Mouse (Mus musculus) liver, embryonic 15.5 days (tissue): ENCODE data around the gene Prkaca. TPM values are rescaled to one million over a fixed set of nuclear protein-coding genes. Genes with fewer than 3 reads are reported as not detected.

Experiments
- ATAC-seq: fragments of 200-750 bp; cut with Nextera tagmentation; 2 replicates; pipeline ENCODE4 v1.8.0; 2017; ENCODE audit warnings: moderate number of reproducible peaks, mild to moderate bottlenecking, moderate library complexity; ENCODE audit not compliant: insufficient read depth
- H3K27ac ChIP-seq: fragments of 300-500 bp; sonication (generic); replicated peaks from 2 replicates; pipeline ENCODE4 v1.5.1; 2015; ENCODE audit warnings: mild to moderate bottlenecking, inconsistent platforms
- H3K27me3 ChIP-seq: fragments of 300-500 bp; sonication (generic); 2 replicates; pipeline ENCODE4 v1.6.1; 2015; ENCODE audit warnings: mild to moderate bottlenecking, inconsistent platforms
- H3K36me3 ChIP-seq: fragments of 300-500 bp; sonication (generic); replicated peaks from 2 replicates; pipeline ENCODE4 v1.6.1; 2015; ENCODE audit warnings: moderate library complexity, mild to moderate bottlenecking, inconsistent platforms
- H3K4me1 ChIP-seq: fragments of 300-500 bp; sonication (generic); replicated peaks from 2 replicates; pipeline ENCODE4 v1.6.1; 2015; ENCODE audit warnings: inconsistent platforms
- H3K4me2 ChIP-seq: fragments of 300-500 bp; sonication (generic); 2 replicates; pipeline ENCODE4 v1.6.1; 2015; ENCODE audit warnings: moderate library complexity, mild to moderate bottlenecking, inconsistent platforms
- H3K4me3 ChIP-seq: fragments of 300-500 bp; sonication (generic); replicated peaks from 2 replicates; pipeline ENCODE4 v1.5.1; 2015; ENCODE audit warnings: mild to moderate bottlenecking, inconsistent platforms
- H3K9ac ChIP-seq: fragments of 300-500 bp; sonication (generic); 2 replicates; pipeline ENCODE4 v1.6.1; 2015; ENCODE audit warnings: moderate library complexity, mild to moderate bottlenecking, inconsistent platforms
- H3K9me3 ChIP-seq: fragments of 300-500 bp; sonication (generic); replicated peaks from 2 replicates; pipeline ENCODE4 v1.6.1; 2016; ENCODE audit warnings: inconsistent platforms
- WGBS: fragments of 180-500 bp; shearing (Covaris S2); methylation state at CpG from one replicate; pipeline ENCODE4 v1.1.7; 2015; ENCODE audit warnings: mixed read lengths; ENCODE audit not compliant: insufficient replicate concordance; 5-methylcytosine and 5-hydroxymethylcytosine counted together
- polyA plus RNA-seq: library from polyadenylated mRNA; unstranded; fragments of >200 nt; fragmentation: Nextera tagmentation; extraction: Ambion mirVana; gene quantifications from 2 replicates; pipeline ENCODE4 v1.2.1, GENCODE M21; 2015

The Prkaca gene
- polyA plus RNA-seq, 1 experiment from 2014 or later: 51.5 TPM

GRCm38 (mm10) chr8:84021096-84021495 is 48.3 kb downstream of the Prkaca start, which contains the start of gene Palm3:
TSS of gene Palm3 (plus strand) at chr8:84021471.
- Histone ChIP-seq H3K36me3 (no peaks in the 10 kb centered on the region), H3K27me3 (peaks cover 73% of the 10 kb centered on the region), H3K4me2 (no peak within 1 kb of the TSS), H3K9ac (no peak within 1 kb of the TSS), H3K27ac (no peak within 1 kb of the TSS), H3K4me1 (peaks cover 5% of the 10 kb centered on the region), H3K4me3 (no peak within 1 kb of the TSS), H3K9me3 (no peaks in the 10 kb centered on the region)
- 16% methylated on average over 18 of the region's 18 CpGs for WGBS
- no peak for ATAC-seq

DNA sequence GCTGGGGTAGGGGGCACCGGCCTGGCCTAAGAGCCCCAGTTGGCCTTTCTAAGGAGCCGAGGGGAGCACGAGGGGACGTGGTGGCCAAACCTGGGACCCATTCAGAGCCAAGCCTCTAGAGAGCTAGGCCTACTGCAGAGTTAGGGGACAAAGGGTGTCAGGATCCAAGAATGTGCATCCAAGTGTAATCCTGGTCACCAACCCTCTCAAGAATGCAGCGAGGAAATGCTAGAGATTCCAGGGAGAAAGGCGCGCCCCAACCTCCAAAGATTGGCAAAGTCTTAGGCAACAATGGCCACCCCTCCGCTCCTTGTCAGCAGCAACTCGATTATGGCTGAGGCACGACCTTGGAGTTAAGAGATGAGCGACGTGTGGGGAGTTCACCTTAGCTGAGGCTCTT is 48.8 kb downstream of the Prkaca start:
- peaks cover 78% of the 10 kb centered on the region for H3K27me3 ChIP-seq
- no peak overlapping the region for H3K27ac ChIP-seq
- no peak overlapping the region for H3K4me3 ChIP-seq
- no peak for ATAC-seq
- H3K9ac ChIP-seq: no peak overlapping the region
- H3K4me2 ChIP-seq: no peak overlapping the region
- peaks cover 9% of the 10 kb centered on the region for H3K4me1 ChIP-seq
- H3K36me3 ChIP-seq: no peaks in the 10 kb centered on the region
- no peaks in the 10 kb centered on the region for H3K9me3 ChIP-seq
- 37% methylated on average over 12 of the region's 12 CpGs for WGBS

DNA sequence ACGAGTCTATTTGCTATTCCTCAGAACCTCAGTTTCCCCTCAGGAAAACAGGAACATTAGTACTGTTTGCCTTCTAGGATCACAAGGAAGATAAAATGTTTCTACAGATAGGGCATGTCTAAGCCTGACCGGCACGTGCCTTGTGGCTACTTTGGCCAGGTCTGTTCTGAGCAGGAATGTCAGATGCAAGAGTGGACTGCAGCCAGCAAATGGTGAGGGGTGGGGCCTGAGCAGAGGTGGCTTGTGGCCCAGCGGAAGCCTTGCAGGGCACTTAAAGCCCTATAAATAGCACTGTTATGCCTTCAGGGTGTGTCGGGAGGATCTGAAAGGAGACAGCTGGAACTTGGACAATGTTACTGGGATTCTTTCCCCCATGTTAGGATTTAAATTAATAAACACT is 50.3 kb downstream of the Prkaca start:
- Histone ChIP-seq H3K9ac (no peak overlapping the region), H3K9me3 (no peaks in the 10 kb centered on the region), H3K27me3 (peaks cover 88% of the 10 kb centered on the region), H3K27ac (no peak overlapping the region), H3K36me3 (no peaks in the 10 kb centered on the region), H3K4me3 (no peak overlapping the region), H3K4me1 (peaks cover 9% of the 10 kb centered on the region), H3K4me2 (no peak overlapping the region)
- WGBS: 17% methylated on average over 5 of the region's 5 CpGs
- no peak for ATAC-seq

DNA sequence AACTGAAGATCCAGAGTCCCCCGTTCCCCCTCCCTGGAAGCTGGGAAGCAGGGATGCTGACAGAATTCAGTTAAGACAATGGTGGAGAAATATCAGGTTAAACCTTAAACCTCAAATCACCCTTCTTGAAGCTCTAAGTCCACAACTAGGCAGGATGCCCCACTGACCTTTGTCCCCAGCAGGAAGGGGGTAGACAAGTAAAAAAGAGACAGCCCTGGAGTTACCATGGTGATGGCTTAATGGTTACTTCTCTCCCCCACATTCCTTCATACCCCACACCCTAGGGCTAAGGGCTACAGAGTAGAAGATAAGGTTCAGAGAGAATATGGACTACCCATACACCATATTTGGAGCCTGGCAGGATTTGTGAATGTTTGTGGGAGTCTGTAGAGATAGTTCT is 50.8 kb downstream of the Prkaca start:
- no peak overlapping the region for H3K9ac ChIP-seq
- no peaks in the 10 kb centered on the region for H3K9me3 ChIP-seq
- 44% methylated on average over 1 of the region's 1 CpGs for WGBS
- H3K36me3 ChIP-seq: no peaks in the 10 kb centered on the region
- no peak overlapping the region for H3K4me3 ChIP-seq
- H3K4me2 ChIP-seq: no peak overlapping the region
- H3K4me1 ChIP-seq: peaks cover 9% of the 10 kb centered on the region
- H3K27ac ChIP-seq: no peak overlapping the region
- H3K27me3 ChIP-seq: peaks cover 90% of the 10 kb centered on the region
- no peak for ATAC-seq

DNA sequence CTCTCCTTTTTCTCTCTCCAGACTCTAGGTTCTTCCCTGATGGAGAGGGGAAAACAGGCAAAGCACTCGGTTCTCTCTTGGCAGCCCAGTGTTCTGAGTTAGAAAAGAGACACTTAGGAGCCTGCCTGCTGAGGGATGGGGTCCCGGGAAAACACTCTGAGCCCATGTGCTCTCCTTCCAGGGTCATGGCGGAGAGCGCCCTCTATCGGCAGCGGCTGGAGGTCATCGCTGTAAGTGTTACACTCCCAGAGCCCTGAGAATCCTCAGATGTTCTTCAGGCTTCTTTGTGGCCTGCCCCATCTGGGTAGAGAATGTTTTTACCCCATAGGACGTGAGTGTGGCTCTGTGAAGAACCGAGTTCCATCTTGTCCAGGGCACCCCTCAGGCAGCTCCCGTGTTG is 51.4 kb downstream of the Prkaca start:
- H3K4me2 ChIP-seq: no peak overlapping the region

GRCm38 (mm10) chr8:84025863-84026262 is 53.1 kb downstream of the Prkaca start:
- peak; percentile 38 for ATAC-seq
- peaks cover 87% of the 10 kb centered on the region for H3K27me3 ChIP-seq

More for the DNA sequence above, 51.4 kb downstream of the Prkaca start:
- Histone ChIP-seq H3K36me3 (no peaks in the 10 kb centered on the region), H3K9me3 (no peaks in the 10 kb centered on the region), H3K4me3 (no peak overlapping the region), H3K27me3 (peaks cover 96% of the 10 kb centered on the region), H3K9ac (no peak overlapping the region), H3K27ac (no peak overlapping the region), H3K4me1 (peaks cover 9% of the 10 kb centered on the region)
- no peak for ATAC-seq
- 11% methylated on average over 10 of the region's 10 CpGs for WGBS

DNA sequence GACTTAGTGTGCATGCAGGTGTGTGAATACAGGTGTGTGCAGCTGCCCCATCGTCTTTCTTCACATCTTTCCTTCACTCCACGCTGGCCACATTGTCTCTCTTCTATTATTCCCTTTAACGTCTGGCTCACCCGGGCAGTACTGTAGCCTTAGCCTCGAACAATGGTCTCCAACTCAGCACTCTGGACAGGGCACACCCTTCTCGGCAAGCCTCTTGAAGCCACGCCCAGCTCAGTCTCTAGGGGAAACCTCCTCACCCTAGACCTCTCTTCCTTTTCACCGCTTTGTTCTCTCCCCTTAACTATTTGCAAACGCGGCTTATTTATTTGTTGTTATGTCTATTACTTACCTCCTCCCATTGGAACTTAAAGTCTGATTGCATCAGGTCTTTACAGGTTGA is 54.7 kb downstream of the Prkaca start:
- no peak overlapping the region for H3K4me3 ChIP-seq
- H3K27me3 ChIP-seq: peaks cover 71% of the 10 kb centered on the region
- no peak for ATAC-seq

More at GRCm38 (mm10) chr8:84025863-84026262, 53.1 kb downstream of the Prkaca start:
- Histone ChIP-seq H3K9ac (no peak overlapping the region), H3K27ac (no peak overlapping the region), H3K4me2 (peak overlapping the region; percentile 64), H3K9me3 (no peaks in the 10 kb centered on the region), H3K36me3 (no peaks in the 10 kb centered on the region), H3K4me3 (peak overlapping the region; percentile 36), H3K4me1 (peaks cover 9% of the 10 kb centered on the region)
- 1% methylated on average over 41 of the region's 41 CpGs for WGBS

DNA sequence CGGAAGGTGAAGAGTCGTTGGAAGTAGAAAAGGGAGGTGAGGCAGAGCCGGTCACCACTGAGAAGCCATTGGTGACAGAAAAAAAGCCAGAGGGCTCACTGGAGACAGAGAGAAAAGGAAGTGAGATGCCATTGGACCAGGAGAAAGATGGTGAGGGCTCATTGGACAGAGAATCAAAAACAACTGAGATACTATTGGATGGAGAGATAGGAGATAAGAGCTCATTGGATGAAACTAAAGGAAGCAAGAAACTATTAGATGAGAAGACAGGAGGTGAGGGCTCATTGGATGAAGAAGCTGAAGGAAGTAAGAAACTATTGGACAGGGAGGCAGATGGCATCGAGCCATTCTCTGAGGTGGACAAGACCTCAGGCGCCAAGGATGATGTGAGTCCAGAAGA is 56.5 kb downstream of the Prkaca start:
- no peak for ATAC-seq

More for the DNA sequence above, 54.7 kb downstream of the Prkaca start:
- no peaks in the 10 kb centered on the region for H3K9me3 ChIP-seq
- no peak overlapping the region for H3K9ac ChIP-seq
- WGBS: 7% methylated on average over 10 of the region's 10 CpGs
- no peaks in the 10 kb centered on the region for H3K36me3 ChIP-seq
- H3K4me2 ChIP-seq: no peak overlapping the region
- H3K4me1 ChIP-seq: peaks cover 9% of the 10 kb centered on the region
- no peak overlapping the region for H3K27ac ChIP-seq

DNA sequence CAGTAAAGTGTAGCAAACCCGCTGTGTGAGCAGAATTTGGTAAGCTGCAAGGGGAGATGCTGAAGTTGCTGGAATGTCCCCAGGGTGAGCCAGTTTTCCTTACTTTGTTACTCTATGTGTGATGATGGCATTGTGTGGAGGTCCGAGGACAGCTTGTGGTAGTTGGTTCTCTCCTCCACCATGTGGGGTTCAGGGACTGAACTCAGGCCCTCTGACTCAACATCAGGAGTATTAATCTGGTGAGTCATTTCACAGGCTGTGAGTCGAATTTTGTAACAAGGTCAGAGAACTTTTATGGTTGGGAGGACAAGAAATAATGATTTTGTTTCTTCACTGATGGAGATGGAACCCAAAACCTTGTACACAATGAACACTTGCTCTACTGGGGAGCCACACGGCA is 60.0 kb downstream of the Prkaca start:
- Histone ChIP-seq H3K4me1 (no peaks in the 10 kb centered on the region), H3K27ac (no peak overlapping the region), H3K9me3 (no peaks in the 10 kb centered on the region), H3K27me3 (peaks cover 30% of the 10 kb centered on the region), H3K9ac (no peak overlapping the region), H3K4me2 (no peak overlapping the region), H3K36me3 (no peaks in the 10 kb centered on the region), H3K4me3 (no peak overlapping the region)
- 53% methylated on average over 4 of the region's 4 CpGs for WGBS
- ATAC-seq: no peak

More for the DNA sequence above, 56.5 kb downstream of the Prkaca start:
- Histone ChIP-seq H3K27ac (no peak overlapping the region), H3K27me3 (peaks cover 55% of the 10 kb centered on the region), H3K9ac (no peak overlapping the region), H3K9me3 (no peaks in the 10 kb centered on the region), H3K4me3 (no peak overlapping the region), H3K36me3 (no peaks in the 10 kb centered on the region), H3K4me1 (peaks cover 9% of the 10 kb centered on the region), H3K4me2 (no peak overlapping the region)
- WGBS: 65% methylated on average over 5 of the region's 5 CpGs

DNA sequence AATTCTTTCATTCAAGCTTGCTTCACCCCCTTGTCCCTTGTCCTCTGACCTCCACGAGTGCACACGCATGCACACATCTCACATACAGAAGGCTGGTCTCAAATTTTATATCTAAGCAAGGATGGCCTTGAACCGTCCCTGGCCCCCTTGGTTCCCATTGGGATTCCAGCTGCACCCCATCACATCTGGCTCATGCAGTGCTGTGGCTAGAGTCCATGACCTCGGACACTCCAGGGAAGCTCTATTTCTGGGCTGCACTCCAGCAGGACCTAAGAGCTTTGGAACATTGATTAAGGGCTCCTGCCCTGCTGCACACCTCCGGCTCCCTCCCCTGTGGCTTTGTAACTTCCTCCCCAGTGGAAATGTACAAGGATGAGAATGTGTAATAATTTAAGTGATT is 65.2 kb downstream of the Prkaca start:
- Histone ChIP-seq H3K4me2 (no peak overlapping the region), H3K9me3 (no peaks in the 10 kb centered on the region), H3K27me3 (peaks cover 51% of the 10 kb centered on the region), H3K36me3 (no peaks in the 10 kb centered on the region), H3K27ac (no peak overlapping the region), H3K4me3 (no peak overlapping the region), H3K4me1 (peaks cover 7% of the 10 kb centered on the region), H3K9ac (no peak overlapping the region)
- WGBS: 57% methylated on average over 5 of the region's 5 CpGs
- no peak for ATAC-seq

GRCm38 (mm10) chr8:84039050-84039449 is 66.3 kb downstream of the Prkaca start:
- Histone ChIP-seq H3K27me3 (peaks cover 61% of the 10 kb centered on the region), H3K4me3 (no peak overlapping the region), H3K27ac (no peak overlapping the region), H3K9ac (no peak overlapping the region), H3K36me3 (no peaks in the 10 kb centered on the region), H3K4me2 (no peak overlapping the region), H3K9me3 (no peaks in the 10 kb centered on the region), H3K4me1 (peaks cover 7% of the 10 kb centered on the region)
- 4% methylated on average over 5 of the region's 5 CpGs for WGBS
- ATAC-seq: no peak
